8 mouse cellular contexts compared by ENCODE assay signal in genomic region chr7:121034701-121035141, GRCm38 (mm10). TPM values are rescaled to one million over a fixed set of nuclear protein-coding genes. Genes with fewer than 3 reads are reported as not detected.
DNase-seq lines count a peak whose midpoint lies in the region; ATAC-seq and TF ChIP-seq lines count a peak whose summit lies in the region.

No protein-coding gene starts in this region.

- H3K27me3 ChIP-seq in intestine, postnatal 0 days (replicated peaks; ENCODE audit: control insufficient read depth, insufficient read depth, low read length) = no peaks in the 10 kb centered on the region
- peaks cover 23% of the 10 kb centered on the region for H3K27me3 ChIP-seq in midbrain, embryonic 10.5 days (ENCODE audit: low read depth, poor library complexity, severe bottlenecking)

- H3K9ac ChIP-seq in intestine, postnatal 0 days (ENCODE audit: low read depth, low read length) = peak overlapping the region; percentile 99

- H3K27ac ChIP-seq in intestine, postnatal 0 days (ENCODE audit: low read depth, low read length) = peak overlapping the region; percentile 92
- peak overlapping the region; percentile 100 for H3K27ac ChIP-seq in midbrain, embryonic 10.5 days (replicated peaks)

- DNase-seq in cerebellum, adult 18-20 months = peak; percentile 71 to 83
- DNase-seq in cerebellum, postnatal 4 days (ENCODE audit: low spot score in 2 of 2) = no peak
- DNase-seq in right cerebral cortex, adult 18-20 months = peak; percentile 65
- DNase-seq in right cerebral cortex, postnatal 25 days = no peak
- DNase-seq in midbrain, embryonic 10.5 days (ENCODE audit: low spot score) = no peak
- DNase-seq in embryo, embryonic 10 days (ENCODE audit: low spot score) = no peak

- TF ChIP-seq CTCF in intestine, postnatal 0 days (IDR thresholded peaks at IDR 0.05; ENCODE audit: low read depth) = no peak

- 0% methylated on average over 30 of the region's 63 CpGs for WGBS in intestine, postnatal 0 days
- WGBS in midbrain, embryonic 10.5 days = under 1% methylated on average over 50 of the region's 63 CpGs

- ATAC-seq in erythroblast, adult 5-6 weeks (replicated peaks; ENCODE audit: low FRiP score, poor library complexity, severe bottlenecking) = peak; percentile 44
- ATAC-seq in intestine, postnatal 0 days = peak; percentile 77

- peak overlapping the region; percentile 99 for H3K4me3 ChIP-seq in intestine, postnatal 0 days (ENCODE audit: low read depth, low read length)
- peak overlapping the region; percentile 78 for H3K4me3 ChIP-seq in midbrain, embryonic 10.5 days

- H3K9me3 ChIP-seq in intestine, postnatal 0 days (ENCODE audit: control insufficient read depth) = no peaks in the 10 kb centered on the region
- no peaks in the 10 kb centered on the region for H3K9me3 ChIP-seq in midbrain, embryonic 10.5 days (replicated peaks)

- peaks cover 7% of the 10 kb centered on the region for H3K4me1 ChIP-seq in intestine, postnatal 0 days (replicated peaks; ENCODE audit: control insufficient read depth, insufficient read depth, low read length)
- peaks cover 35% of the 10 kb centered on the region for H3K4me1 ChIP-seq in midbrain, embryonic 10.5 days

- peak overlapping the region; percentile 88 for H3K4me2 ChIP-seq in intestine, postnatal 0 days (replicated peaks; ENCODE audit: low read depth)

- H3K36me3 ChIP-seq in intestine, postnatal 0 days (ENCODE audit: control insufficient read depth, insufficient read depth) = no peaks in the 10 kb centered on the region
- H3K36me3 ChIP-seq in midbrain, embryonic 10.5 days = 0 out of 2 replicates have a peak, but pooled peaks cover 4% of the 10 kb centered on the region

RNA-seq across cellular contexts. Expression of gene Mettl9, which starts 0.5 kb away (rescaled TPM):
- 29.2 and 54.1 TPM in 2 replicates for total RNA-seq in erythroblast, adult 5-6 weeks (2015; ENCODE audit: low replicate concordance)
- 38.6 and 72.2 TPM in 2 replicates for total RNA-seq in erythroblast, adult 5-6 weeks (2017; ENCODE audit: low replicate concordance)
- 85.4 and 89.4 TPM in 2 replicates for polyA plus RNA-seq in intestine, postnatal 0 days (2015; fragmentation: Nextera tagmentation; extraction: Ambion mirVana)
- polyA plus RNA-seq in midbrain, embryonic 10.5 days (2016; fragmentation: Nextera tagmentation; extraction: Ambion mirVana) = 205 and 210 TPM in 2 replicates

RNA-seq across cellular contexts. Expression of gene Igsf6, which starts 39.7 kb away (rescaled TPM):
- total RNA-seq in erythroblast, adult 5-6 weeks (2015; ENCODE audit: low replicate concordance) = 143 and 177 TPM in 2 replicates
- total RNA-seq in erythroblast, adult 5-6 weeks (2017; ENCODE audit: low replicate concordance) = 89.2 and 93.5 TPM in 2 replicates
- polyA plus RNA-seq in intestine, postnatal 0 days (2015; fragmentation: Nextera tagmentation; extraction: Ambion mirVana) = 1.3 and 1.8 TPM in 2 replicates
- polyA plus RNA-seq in midbrain, embryonic 10.5 days (2016; fragmentation: Nextera tagmentation; extraction: Ambion mirVana) = 0.88 and 1.2 TPM in 2 replicates

RNA-seq across cellular contexts. Expression of gene Otoa, which starts 46.7 kb away (rescaled TPM):
- total RNA-seq in erythroblast, adult 5-6 weeks (2015; ENCODE audit: low replicate concordance) = not detected in 2 replicates
- total RNA-seq in erythroblast, adult 5-6 weeks (2017; ENCODE audit: low replicate concordance) = not detected in 2 replicates
- polyA plus RNA-seq in intestine, postnatal 0 days (2015; fragmentation: Nextera tagmentation; extraction: Ambion mirVana) = 0.10 and 0.17 TPM in 2 replicates
- 0.05 and 0.09 TPM in 2 replicates for polyA plus RNA-seq in midbrain, embryonic 10.5 days (2016; fragmentation: Nextera tagmentation; extraction: Ambion mirVana)

RNA-seq across cellular contexts. Expression of gene Mfsd13b, which starts 52.4 kb away (rescaled TPM):
- not detected in 2 replicates for total RNA-seq in erythroblast, adult 5-6 weeks (2015; ENCODE audit: low replicate concordance)
- total RNA-seq in erythroblast, adult 5-6 weeks (2017; ENCODE audit: low replicate concordance) = 0.26 TPM in 1 of 2 replicates, not detected in the other
- 1.4 and 1.5 TPM in 2 replicates for polyA plus RNA-seq in intestine, postnatal 0 days (2015; fragmentation: Nextera tagmentation; extraction: Ambion mirVana)
- polyA plus RNA-seq in midbrain, embryonic 10.5 days (2016; fragmentation: Nextera tagmentation; extraction: Ambion mirVana) = 0.61 and 0.63 TPM in 2 replicates

RNA-seq across cellular contexts. Expression of gene Cdr2, which starts 52.6 kb away (rescaled TPM):
- 501 and 553 TPM in 2 replicates for total RNA-seq in erythroblast, adult 5-6 weeks (2015; ENCODE audit: low replicate concordance)
- 1,057 and 1,255 TPM in 2 replicates for total RNA-seq in erythroblast, adult 5-6 weeks (2017; ENCODE audit: low replicate concordance)
- 119 and 124 TPM in 2 replicates for polyA plus RNA-seq in intestine, postnatal 0 days (2015; fragmentation: Nextera tagmentation; extraction: Ambion mirVana)
- 12.0 and 13.7 TPM in 2 replicates for polyA plus RNA-seq in midbrain, embryonic 10.5 days (2016; fragmentation: Nextera tagmentation; extraction: Ambion mirVana)

Comparison
In these comparisons a context has a peak if more than half of its experiments do, and no peak if none do; other contexts are left out.
1. DNase-seq: peak in cerebellum, adult 18-20 months (2 of 2) and right cerebral cortex, adult 18-20 months (single experiment); none in cerebellum, postnatal 4 days (0 of 2), right cerebral cortex, postnatal 25 days (single experiment), midbrain, embryonic 10.5 days (single experiment) and embryo, embryonic 10 days (single experiment).